Mouse (Mus musculus): ENCODE results near the gene Coa5.

DNA sequence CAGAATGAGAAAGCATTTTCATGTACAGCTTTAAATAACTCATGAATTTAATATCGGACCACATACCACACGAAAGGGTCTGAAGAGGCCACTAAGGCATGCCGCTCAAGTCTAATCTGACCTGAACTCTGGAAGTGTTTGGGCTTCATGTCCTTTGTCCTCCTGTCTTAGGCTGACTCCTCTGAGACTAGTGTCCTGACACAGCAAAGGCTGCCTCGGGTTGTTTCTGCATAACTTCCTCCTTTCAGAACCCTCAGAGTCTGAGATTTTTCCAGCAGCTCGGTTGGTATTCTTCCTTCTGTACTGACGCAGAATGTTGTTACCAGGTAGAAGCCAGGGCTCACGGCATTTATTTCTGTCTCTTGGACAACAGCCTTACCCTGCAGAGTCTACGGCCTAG lies 44.1 kb upstream of the Coa5 start:
- TF ChIP-seq POLR2A (IDR thresholded peaks at IDR 0.05; ENCODE audit: borderline replicate concordance, low read depth, low read length) (no peak), CTCF (IDR thresholded peaks at IDR 0.05; ENCODE audit: low read depth, low read length) (no peak)
